Mouse (Mus musculus): ENCODE data around the gene Cd44.
A peak's percentile ranks its signal among the peaks of the same experiment; 100 is the strongest.

The Cd44 gene

DNA sequence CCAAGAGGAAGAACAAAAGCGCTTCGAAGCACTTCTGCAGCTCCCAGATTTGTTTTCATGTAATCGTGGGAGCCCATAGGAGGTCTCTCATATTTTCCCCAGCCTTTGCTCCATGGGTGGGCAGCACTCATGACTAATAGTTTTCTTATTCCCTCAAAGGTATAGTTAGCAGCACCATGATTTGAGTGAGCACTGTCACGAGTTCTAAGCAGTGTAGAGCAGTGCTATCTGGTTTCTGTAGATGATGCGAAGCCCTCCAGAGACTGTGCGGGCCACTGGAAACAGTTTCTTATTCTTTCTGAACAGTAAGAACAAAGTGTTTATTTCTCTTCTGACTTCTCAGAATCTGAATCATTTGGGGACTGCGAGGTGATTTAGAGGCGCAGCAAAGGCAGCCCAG is 80.7 kb downstream of the Cd44 start:
- DNase-seq (ENCODE audit: low spot score): no peak

GRCm38 (mm10) chr2:102820225-102820711 is 81.2 kb downstream of the Cd44 start:
- no peak for DNase-seq (ENCODE audit: low spot score)

- no peak for DNase-seq (ENCODE audit: low spot score)
These were observed 86.1 kb downstream of the Cd44 start for GRCm38 (mm10) chr2:102815289-102815809.

DNA sequence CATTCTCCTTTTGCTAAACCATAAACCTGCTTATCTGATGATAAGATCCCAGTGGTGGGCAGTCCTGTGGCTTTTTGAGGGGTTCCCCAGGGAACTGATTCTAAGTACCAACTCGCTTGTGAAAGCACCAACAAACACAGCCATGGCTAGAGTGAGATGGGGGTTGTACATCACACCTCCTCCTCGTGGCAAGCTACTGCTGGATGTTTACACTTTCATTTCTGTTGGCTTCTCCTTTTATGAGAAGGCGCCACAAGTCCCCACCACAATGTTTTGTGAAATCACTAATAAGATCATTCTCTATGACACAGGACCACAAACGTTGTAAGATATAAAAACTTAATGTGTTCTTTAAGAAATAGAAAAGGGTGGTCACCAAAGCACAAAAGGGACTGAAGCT is 88.7 kb downstream of the Cd44 start:
- DNase-seq (ENCODE audit: low spot score): peak; percentile 10

DNA sequence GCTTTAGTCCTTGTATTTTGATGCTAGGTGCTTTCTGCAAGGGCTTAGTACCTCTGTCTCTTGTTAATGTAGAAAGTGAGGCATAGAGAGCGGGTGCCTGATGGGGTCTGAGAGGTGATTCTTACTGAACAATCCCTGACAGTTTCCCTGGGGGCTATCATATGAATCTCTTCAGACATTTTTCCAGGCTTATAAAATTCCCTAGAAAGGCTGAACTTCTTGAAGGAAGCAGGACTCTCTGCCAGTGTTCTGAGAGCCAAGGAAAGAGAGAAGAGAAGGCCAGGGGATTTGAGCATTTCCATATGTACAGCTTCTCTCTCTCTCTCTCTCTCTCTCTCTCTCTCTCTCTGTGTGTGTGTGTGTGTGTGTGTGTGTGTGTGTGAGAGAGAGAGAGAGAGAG is 92.0 kb downstream of the Cd44 start:
- no peak for DNase-seq (ENCODE audit: low spot score)

GRCm38 (mm10) chr2:102807633-102808032 is 93.8 kb downstream of the Cd44 start:
- DNase-seq (ENCODE audit: low spot score): no peak

DNA sequence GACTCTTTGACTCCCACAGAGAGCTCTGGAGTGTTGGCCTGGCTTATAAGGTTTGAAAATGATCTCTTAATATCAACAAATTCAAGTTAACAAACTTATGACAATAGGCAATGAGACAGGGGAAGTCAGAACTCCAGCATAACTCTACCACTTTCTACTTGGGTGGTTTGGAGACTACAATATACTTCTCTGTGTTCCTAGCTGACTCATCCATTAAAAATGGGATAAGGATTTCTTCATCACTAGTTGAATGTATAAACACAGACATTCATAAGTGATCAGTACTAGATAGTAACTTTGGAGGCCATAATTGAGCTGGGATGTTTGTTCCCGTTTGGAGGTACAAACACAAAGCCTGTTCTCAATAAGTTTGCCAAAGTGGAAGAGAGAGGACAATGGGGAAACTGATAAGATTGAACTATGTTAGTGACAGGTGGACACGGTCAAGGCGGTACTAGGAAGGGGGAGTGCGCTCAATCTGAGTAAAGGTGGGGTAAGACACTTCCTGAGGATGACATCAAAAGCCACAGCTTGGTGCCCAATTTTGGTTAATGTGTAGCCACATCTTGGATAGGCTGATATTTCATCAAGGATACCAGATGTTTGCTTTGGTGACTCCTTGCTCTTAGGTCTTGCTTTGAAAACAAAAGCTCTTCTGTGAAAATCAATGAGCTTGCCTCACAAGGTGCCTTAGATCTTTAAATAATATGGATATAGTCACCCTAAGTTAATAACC is 95.5 kb downstream of the Cd44 start:
- no peak for DNase-seq (ENCODE audit: low spot score)

GRCm38 (mm10) chr2:102805283-102805682 is 96.2 kb downstream of the Cd44 start:
- DNase-seq (ENCODE audit: low spot score): no peak

GRCm38 (mm10) chr2:102804109-102804508 is 97.4 kb downstream of the Cd44 start:
- no peak for DNase-seq (ENCODE audit: low spot score)

- DNase-seq (ENCODE audit: low spot score): no peak
These were observed 99.6 kb downstream of the Cd44 start for GRCm38 (mm10) chr2:102801899-102802298.

GRCm38 (mm10) chr2:102798149-102798548 is 103.3 kb downstream of the Cd44 start:
- no peak for DNase-seq (ENCODE audit: low spot score)

GRCm38 (mm10) chr2:102795034-102795433 is 106.4 kb downstream of the Cd44 start:
- DNase-seq (ENCODE audit: low spot score): no peak

GRCm38 (mm10) chr2:102792804-102793203 is 108.7 kb downstream of the Cd44 start:
- no peak for DNase-seq (ENCODE audit: low spot score)

DNA sequence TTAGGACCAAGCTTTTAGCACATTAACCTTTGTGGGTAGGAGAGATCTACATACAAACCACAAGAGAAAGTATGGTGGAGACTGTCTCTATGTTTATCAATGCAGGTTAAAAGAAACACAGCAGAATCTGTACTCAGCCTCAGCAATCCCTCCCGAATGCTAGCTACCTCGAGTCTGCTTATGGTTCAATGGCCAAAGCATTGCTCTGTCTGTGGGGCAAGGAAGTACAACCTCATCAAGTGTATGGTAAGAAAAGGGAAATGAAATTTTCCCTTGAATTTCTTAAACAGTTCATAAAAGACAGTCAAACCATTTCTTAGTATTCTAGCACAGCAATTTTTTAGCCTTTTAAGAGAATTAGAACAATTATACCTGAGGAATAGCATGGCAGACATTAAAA is 109.8 kb downstream of the Cd44 start:
- no peak for DNase-seq (ENCODE audit: low spot score)

DNA sequence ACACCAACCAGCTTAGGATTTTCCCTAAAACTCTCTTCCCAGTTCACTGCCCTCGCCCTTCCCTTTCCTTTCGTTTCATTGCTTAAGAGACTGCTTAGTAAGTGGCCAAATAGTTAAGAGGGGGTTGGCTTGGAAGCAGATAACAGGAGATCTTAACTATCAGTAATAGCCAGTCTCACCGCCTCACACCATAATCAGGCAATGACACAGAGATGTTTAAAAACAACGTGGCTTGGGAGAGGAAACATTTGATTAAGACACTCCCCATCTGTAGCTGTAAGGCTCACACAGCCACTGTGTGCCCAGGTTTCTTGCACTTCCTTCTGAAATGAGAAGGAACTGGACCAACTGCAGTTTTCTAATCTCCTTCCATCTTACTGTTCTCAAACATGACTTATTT is 115.8 kb downstream of the Cd44 start:
- no peak for DNase-seq (ENCODE audit: low spot score)

DNA sequence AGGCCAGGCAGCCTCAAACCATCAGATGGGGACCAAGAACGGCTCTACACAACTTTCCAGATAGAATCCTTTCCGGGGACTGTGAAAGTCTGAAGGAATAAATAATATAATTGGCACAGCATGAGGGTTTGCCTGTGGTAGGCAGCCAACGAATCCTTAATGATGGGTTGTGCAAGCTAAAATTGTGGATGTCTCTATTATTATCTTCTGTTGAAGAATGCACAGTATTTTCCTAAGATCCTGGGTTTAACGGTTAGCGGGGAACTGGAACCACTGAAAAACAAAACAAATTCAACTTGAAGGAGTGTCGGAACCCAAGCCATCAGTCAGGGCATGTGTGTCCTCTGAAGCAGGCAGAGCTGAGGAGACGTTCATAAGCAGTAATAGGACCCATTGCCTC is 118.7 kb downstream of the Cd44 start:
- DNase-seq (ENCODE audit: low spot score): no peak

- DNase-seq (ENCODE audit: low spot score): no peak
These were observed 123.3 kb downstream of the Cd44 start for GRCm38 (mm10) chr2:102778208-102778607.

DNA sequence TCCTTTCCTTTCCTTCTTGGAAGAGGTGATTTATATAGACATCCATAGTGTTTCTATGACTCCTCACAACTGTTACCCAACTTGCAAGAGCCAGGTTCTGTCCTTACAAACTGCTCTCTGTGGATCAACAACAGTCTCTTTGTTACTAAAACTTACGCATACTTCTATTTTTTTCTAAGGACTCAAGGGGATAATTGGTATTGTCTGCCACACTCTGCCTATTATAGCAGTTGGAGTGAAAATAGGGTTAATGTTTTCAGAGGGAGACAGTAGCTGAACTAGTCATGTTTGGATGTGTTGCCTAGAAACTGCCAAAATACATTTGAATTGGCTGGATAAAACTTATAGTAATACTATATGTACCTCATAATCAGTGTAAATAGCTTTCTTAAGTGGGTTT is 125.9 kb downstream of the Cd44 start:
- no peak for DNase-seq (ENCODE audit: low spot score)

DNA sequence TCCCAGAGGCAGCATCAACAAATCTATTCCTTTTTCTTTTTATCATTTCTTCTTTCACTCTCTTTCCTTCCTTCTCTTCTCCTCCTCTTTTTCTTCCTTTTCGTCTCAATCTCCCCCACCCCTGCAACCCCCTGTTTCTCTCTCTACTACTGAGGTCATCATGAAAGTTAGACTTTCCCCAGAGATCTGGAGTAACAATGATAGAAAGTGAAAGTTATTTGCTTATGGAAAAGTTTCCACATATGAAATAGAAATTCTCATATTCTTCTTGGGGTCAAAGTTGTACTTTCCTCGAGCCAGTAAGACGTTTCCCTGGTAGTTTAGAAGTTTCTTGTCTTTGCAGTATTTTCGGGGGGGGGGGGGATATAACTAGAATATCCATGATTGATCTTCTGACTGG is 126.8 kb downstream of the Cd44 start:
- no peak for DNase-seq (ENCODE audit: low spot score)

- DNase-seq (ENCODE audit: low spot score): no peak
These were observed 129.2 kb downstream of the Cd44 start for GRCm38 (mm10) chr2:102772276-102772675.

GRCm38 (mm10) chr2:102771304-102771703 is 130.2 kb downstream of the Cd44 start:
- no peak for DNase-seq (ENCODE audit: low spot score)

DNA sequence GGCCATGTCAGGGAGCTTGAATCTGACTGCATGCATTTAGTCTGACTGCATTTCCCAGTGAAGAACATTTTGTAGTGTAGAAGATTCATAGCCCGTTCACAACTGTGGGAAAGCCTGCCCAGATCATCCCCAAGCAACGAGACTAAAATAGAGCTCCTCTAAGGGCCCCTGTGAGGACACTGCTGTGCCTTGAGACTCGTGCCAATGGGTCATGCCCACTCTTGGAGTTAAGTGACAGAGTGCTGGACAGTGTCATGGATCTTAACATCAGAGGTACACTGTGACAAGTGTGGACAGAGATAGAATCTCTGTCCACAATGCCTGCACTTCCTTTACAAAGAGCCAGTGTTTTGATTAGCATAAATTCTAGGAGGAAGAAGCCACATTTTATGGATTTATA is 133.2 kb downstream of the Cd44 start:
- DNase-seq (ENCODE audit: low spot score): no peak

GRCm38 (mm10) chr2:102764602-102765374 is 136.7 kb downstream of the Cd44 start:
- DNase-seq (ENCODE audit: low spot score): no peak
